Mouse (Mus musculus) thymus, adult 2 months (tissue): ENCODE measurements around the gene Trmt2a. TPM values are rescaled to one million over a fixed set of nuclear protein-coding genes. Genes with fewer than 3 reads are reported as not detected.

Experiments used
- DNase-seq: peaks from one replicate; pipeline ENCODE4 v3.0.0; 2021
- H3K27ac ChIP-seq: fragments of 200-500 bp; 2 replicates; pipeline ENCODE4 v1.5.1; 2012; ENCODE audit warnings: low read length, control low read depth; ENCODE audit not compliant: control insufficient read depth, insufficient read depth
- H3K27me3 ChIP-seq: fragments of 200-500 bp; 2 replicates; pipeline ENCODE4 v1.6.1; 2012; ENCODE audit warnings: mild to moderate bottlenecking, low read length, moderate library complexity, mixed read lengths; ENCODE audit not compliant: control insufficient read depth, insufficient read depth
- H3K36me3 ChIP-seq: fragments of 200-500 bp; 2 replicates; pipeline ENCODE4 v1.6.1; 2012; ENCODE audit warnings: mild to moderate bottlenecking, low read length, moderate library complexity; ENCODE audit not compliant: control insufficient read depth, insufficient read depth
- H3K4me1 ChIP-seq: fragments of 200-500 bp; replicated peaks from 2 replicates; pipeline ENCODE4 v1.6.1; 2012; ENCODE audit warnings: low read length; ENCODE audit not compliant: control insufficient read depth, insufficient read depth
- H3K4me3 ChIP-seq: fragments of 200-500 bp; 2 replicates; pipeline ENCODE4 v1.5.1; 2012; ENCODE audit warnings: mild to moderate bottlenecking, low read length, control low read depth, moderate library complexity; ENCODE audit not compliant: control insufficient read depth, insufficient read depth
- CTCF ChIP-seq: fragments of 200-500 bp; IDR thresholded peaks from 2 replicates; pipeline ENCODE4 v1.5.1; 2012; ENCODE audit warnings: mild to moderate bottlenecking, control low read depth, low read length, moderate library complexity, borderline replicate concordance; ENCODE audit not compliant: control insufficient read depth, poor library complexity, insufficient read depth; ENCODE audit errors: extremely low read depth
- POLR2A ChIP-seq: fragments of 200-500 bp; IDR thresholded peaks from 2 replicates; pipeline ENCODE4 v1.6.1; 2012; ENCODE audit warnings: mild to moderate bottlenecking, low read length, control low read depth, moderate library complexity; ENCODE audit not compliant: control insufficient read depth, poor library complexity, insufficient read depth; ENCODE audit errors: extremely low read depth
- WGBS: fragments of 180-500 bp; shearing (Covaris S2); methylation state at CpG from one replicate; pipeline ENCODE4 v1.1.7; 2018; 5-methylcytosine and 5-hydroxymethylcytosine counted together
- polyA plus RNA-seq: library from polyadenylated mRNA; depleted of rRNA; stranded (reverse); fragments of >200 nt; gene quantifications from 2 replicates; pipeline ENCODE4 v1.2.3, GENCODE M21; 2012

The Trmt2a gene
- polyA plus RNA-seq, 1 experiment = 98.4 TPM

DNA sequence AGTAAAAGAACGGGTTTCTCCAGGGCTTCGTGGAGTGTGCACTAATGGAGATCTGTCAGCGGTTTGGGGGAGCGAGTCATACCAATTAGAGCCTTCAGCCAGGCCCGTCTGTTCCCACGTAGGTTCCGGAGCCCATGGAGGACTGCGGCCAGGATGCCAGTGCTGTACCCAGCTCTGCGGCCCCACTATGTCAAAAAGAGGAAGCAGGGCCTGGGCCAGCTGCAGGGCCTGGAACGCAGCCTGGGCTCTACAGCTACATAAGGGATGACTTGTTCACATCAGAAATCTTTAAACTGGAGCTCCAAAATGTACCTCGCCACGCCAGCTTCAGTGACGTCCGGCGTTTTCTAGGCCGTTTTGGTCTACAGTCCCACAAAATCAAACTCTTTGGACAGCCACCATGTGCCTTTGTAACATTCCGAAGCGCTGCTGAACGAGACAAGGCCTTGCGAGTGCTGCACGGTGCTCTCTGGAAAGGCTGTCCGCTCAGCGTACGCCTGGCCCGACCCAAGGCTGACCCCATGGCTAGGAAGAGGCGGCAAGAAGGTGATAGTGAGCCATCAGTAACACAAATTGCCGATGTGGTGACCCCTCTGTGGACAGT lies 987 bp downstream of the Trmt2a start:
- WGBS = 3% methylated on average over 27 of the region's 27 CpGs
- Histone ChIP-seq H3K36me3 (peaks cover 43% of the 10 kb centered on the region), H3K27ac (peak overlapping the region; percentile 10; the same call in 1 of the 2 replicates), H3K4me1 (peaks cover 17% of the 10 kb centered on the region), H3K4me3 (peak overlapping the region; percentile 76), H3K27me3 (no peaks in the 10 kb centered on the region)
- peak; percentile 46 for DNase-seq
- TF ChIP-seq CTCF = no peak
- TF ChIP-seq POLR2A = no peak

DNA sequence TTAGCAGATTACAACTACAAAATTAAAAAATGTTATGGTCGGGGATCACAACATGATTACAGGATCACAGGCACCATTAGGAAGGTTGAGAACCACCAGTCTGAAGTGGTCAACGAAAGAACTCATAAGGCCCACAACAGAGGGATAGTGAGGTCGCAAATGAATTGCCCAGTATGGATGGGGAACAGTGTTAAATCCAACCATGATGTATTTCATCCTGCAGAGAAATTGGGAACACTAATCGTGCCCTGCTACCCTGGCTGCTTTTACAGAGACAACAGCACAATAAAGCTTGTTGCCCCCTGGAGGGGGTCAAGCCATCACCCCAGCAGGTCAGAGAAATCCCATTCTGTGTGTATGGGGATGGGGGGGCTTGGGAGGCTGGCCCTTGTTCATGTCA lies 1.8 kb downstream of the Trmt2a start:
- H3K27ac ChIP-seq = no peak overlapping the region
- 77% methylated on average over 4 of the region's 4 CpGs for WGBS
- TF ChIP-seq POLR2A = no peak
- TF ChIP-seq CTCF = no peak
- peaks cover 17% of the 10 kb centered on the region for H3K4me1 ChIP-seq
- no peaks in the 10 kb centered on the region for H3K27me3 ChIP-seq
- H3K36me3 ChIP-seq = peaks cover 43% of the 10 kb centered on the region
- no peak overlapping the region for H3K4me3 ChIP-seq
- no peak for DNase-seq

DNA sequence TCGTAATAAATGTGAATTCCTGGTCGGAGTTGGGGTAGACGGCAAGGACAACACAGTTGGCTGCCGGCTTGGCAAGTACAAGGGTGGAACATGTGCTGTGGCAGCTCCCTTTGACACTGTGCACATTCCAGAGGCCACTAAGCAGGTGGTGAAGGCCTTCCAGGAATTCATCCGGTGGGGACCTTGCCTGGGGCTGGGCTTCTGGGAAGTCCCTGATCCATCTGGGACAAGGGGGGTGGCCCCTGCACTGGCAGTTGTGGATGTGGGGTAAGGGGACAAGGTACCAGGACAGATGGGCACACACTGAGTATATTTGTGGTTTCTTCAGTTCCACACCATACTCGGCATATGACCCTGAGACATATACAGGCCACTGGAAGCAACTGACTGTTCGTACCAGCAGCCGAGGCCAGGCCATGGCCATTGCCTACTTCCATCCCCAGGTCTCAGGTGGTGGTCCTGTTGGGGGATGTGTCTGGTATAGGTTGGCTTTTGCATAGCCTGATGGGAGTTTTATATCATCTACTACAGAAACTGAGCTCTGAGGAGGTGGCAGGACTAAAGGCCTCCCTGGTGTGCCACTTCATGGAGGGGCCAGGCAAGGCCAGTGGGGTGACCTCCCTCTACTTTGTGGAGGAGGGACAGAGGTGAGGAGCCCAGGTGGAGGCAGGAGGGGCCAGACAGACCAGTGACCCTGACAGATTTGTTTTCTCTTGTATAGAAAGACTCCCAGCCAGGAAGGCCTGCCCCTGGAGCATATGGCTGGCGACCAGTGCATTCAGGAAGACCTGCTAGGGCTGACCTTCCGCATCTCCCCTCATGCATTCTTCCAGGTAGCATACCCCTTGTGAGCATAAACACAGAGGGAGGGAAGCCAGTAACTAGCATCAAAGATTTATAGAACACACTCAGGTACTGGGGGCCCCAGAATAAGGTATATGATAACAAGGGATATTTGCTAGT lies 2.6 kb downstream of the Trmt2a start:
- Histone ChIP-seq H3K27ac (no peak overlapping the region), H3K4me1 (peaks cover 17% of the 10 kb centered on the region), H3K36me3 (peaks cover 45% of the 10 kb centered on the region), H3K27me3 (no peaks in the 10 kb centered on the region), H3K4me3 (no peak overlapping the region)
- no peak for TF ChIP-seq CTCF
- TF ChIP-seq POLR2A = no peak
- DNase-seq = no peak
- 91% methylated on average over 10 of the region's 10 CpGs for WGBS

DNA sequence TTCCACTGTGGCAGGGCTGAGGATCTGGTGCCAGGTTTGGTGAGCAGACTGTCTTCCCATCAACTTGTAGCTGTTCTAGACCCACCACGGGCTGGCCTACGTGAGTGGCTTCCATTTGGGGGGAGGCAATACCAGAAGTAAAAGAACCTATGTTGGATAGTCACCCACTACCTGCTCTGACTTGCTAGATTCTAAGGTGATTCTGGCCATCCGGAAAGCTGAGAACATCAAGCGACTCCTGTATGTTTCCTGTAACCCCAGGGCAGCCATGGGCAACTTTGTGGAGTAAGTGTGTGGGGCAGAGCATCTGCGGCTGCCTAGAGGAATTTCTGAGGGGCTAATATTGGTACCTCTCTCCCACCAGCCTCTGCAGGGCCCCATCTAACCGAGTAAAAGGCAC lies 4.3 kb downstream of the Trmt2a start:
- Histone ChIP-seq H3K4me3 (no peak overlapping the region), H3K27ac (no peak overlapping the region), H3K36me3 (peaks cover 59% of the 10 kb centered on the region), H3K27me3 (no peaks in the 10 kb centered on the region), H3K4me1 (peaks cover 15% of the 10 kb centered on the region)
- no peak for DNase-seq
- WGBS = 86% methylated on average over 6 of the region's 6 CpGs
- TF ChIP-seq CTCF (no peak), POLR2A (no peak)

DNA sequence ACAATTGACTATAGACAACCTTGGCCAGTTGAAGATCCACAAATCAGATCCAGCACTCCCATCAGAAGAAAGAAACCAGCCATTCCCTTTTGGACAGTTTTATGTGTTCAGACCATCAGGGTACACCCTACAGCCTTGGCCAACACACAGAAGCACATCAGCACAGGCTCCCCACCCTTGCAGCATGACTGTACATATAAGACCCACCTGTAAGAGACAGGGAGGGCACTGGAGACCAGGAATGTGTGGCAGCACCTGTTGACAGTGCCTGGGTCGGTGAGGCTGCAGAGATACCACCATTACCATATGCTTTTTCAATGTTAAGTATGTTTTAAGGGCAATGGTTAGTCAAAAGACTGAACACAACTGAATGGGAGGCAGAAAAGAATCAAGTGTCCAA lies 5.4 kb downstream of the Trmt2a start:
- WGBS = 87% methylated on average over 1 of the region's 1 CpGs
- Histone ChIP-seq H3K27me3 (no peaks in the 10 kb centered on the region), H3K4me3 (no peak overlapping the region), H3K4me1 (peaks cover 12% of the 10 kb centered on the region), H3K36me3 (peaks cover 70% of the 10 kb centered on the region), H3K27ac (no peak overlapping the region)
- DNase-seq = no peak
- TF ChIP-seq POLR2A (no peak), CTCF (no peak)

DNA sequence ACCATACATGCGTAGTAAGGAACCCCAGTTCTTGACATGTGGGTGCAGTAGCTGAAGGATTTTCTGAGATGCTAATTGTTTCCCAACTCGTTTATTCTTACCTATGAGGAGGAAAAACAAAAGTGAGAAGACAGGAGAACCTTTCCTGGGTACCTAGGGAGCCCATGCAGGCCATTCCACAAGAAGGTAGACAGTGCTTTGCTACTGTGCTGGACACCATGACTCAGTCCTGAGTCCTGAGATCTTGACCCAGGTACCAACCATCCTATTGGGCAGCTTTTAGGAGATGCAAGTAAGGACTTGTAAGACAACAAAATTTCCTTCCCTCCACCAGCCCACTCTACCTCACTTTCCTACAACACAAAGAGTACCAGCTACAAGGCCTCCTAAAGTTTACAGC lies 9.7 kb downstream of the Trmt2a start, which contains the start of gene Gm49776:
Gm49776 (minus strand) TSS at position 101 of the 400 bp plus-strand sequence.
- no peak for DNase-seq
- Histone ChIP-seq H3K27ac (no peak within 1 kb of the TSS), H3K4me3 (no peak within 1 kb of the TSS), H3K27me3 (no peaks in the 10 kb centered on the region), H3K4me1 (no peaks in the 10 kb centered on the region), H3K36me3 (peaks cover 90% of the 10 kb centered on the region)
- WGBS = 92% methylated on average over 2 of the region's 2 CpGs
- TF ChIP-seq CTCF = no peak
- no peak for TF ChIP-seq POLR2A

DNA sequence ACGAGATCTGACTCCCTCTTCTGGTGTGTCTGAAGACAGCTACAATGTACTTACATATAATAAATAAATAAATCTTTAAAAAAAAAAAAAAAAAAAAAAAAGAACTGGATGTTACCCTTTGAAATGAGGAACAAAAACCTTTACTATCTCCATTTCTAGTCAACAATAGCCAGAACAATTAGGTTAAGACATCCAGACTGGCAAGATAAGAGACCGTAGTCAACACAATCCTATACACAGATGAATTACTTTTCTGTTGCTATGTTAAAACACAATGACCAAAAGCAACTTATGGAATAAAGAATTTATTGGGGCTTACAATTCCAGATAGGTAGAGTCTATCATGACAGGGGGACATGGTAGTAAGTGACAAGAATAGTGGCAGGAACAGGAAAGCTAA lies 16.5 kb downstream of the Trmt2a start:
- H3K27me3 ChIP-seq = no peaks in the 10 kb centered on the region
- 94% methylated on average over 2 of the region's 2 CpGs for WGBS
- H3K36me3 ChIP-seq = peaks cover 81% of the 10 kb centered on the region
- H3K4me1 ChIP-seq = no peaks in the 10 kb centered on the region
- no peak for DNase-seq
- H3K27ac ChIP-seq = no peak overlapping the region
- TF ChIP-seq CTCF (no peak), POLR2A (no peak)
- H3K4me3 ChIP-seq = no peak overlapping the region
